Mouse (Mus musculus) intestine, postnatal 0 days (tissue): Measurements from ENCODE around the gene Them5. TPM values are rescaled to one million over a fixed set of nuclear protein-coding genes. Genes with fewer than 3 reads are reported as not detected.
A peak's percentile ranks its signal among the peaks of the same experiment; 100 is the strongest.

Source experiments
- ATAC-seq: fragments of 200-750 bp; cut with Nextera tagmentation; 2 replicates; pipeline ENCODE4 v1.8.0; 2017; ENCODE audit warnings: mild to moderate bottlenecking, moderate TSS enrichment, moderate library complexity
- H3K27ac ChIP-seq: fragments of 300-500 bp; sonication (generic); 2 replicates; pipeline ENCODE4 v1.5.1; 2014; ENCODE audit warnings: mild to moderate bottlenecking, low read depth, low read length, moderate library complexity
- H3K27me3 ChIP-seq: fragments of 300-500 bp; sonication (generic); replicated peaks from 2 replicates; pipeline ENCODE4 v1.6.1; 2014; ENCODE audit warnings: low read length, mixed read lengths; ENCODE audit not compliant: control insufficient read depth, insufficient read depth
- H3K36me3 ChIP-seq: fragments of 300-500 bp; sonication (generic); 2 replicates; pipeline ENCODE4 v1.6.1; 2014; ENCODE audit warnings: mild to moderate bottlenecking, moderate library complexity; ENCODE audit not compliant: control insufficient read depth, insufficient read depth
- H3K4me1 ChIP-seq: fragments of 300-500 bp; sonication (generic); replicated peaks from 2 replicates; pipeline ENCODE4 v1.6.1; 2014; ENCODE audit warnings: antibody characterized with exemption, low read length, mixed read lengths; ENCODE audit not compliant: control insufficient read depth, insufficient read depth
- H3K4me2 ChIP-seq: fragments of 300-500 bp; sonication (generic); replicated peaks from 2 replicates; pipeline ENCODE4 v1.6.1; 2014; ENCODE audit warnings: low read depth, mild to moderate bottlenecking, moderate library complexity
- H3K4me3 ChIP-seq: fragments of 300-500 bp; sonication (generic); 2 replicates; pipeline ENCODE4 v1.5.1; 2014; ENCODE audit warnings: low read depth, low read length
- H3K9ac ChIP-seq: fragments of 300-500 bp; sonication (generic); 2 replicates; pipeline ENCODE4 v1.6.1; 2014; ENCODE audit warnings: mild to moderate bottlenecking, low read depth, low read length
- H3K9me3 ChIP-seq: fragments of 300-500 bp; sonication (generic); 2 replicates; pipeline ENCODE4 v1.6.1; 2016; ENCODE audit warnings: mixed run types; ENCODE audit not compliant: control insufficient read depth
- CTCF ChIP-seq: sonication (generic); IDR thresholded peaks from 2 replicates; pipeline ENCODE4 v1.5.1; 2016; ENCODE audit warnings: low read depth, mild to moderate bottlenecking, control low read depth, antibody characterized with exemption, moderate library complexity
- WGBS: fragments of 180-500 bp; shearing (Covaris S2); extraction: QIAGEN DNeasy Blood & Tissue Kit; methylation state at CpG from one replicate; pipeline ENCODE4 v1.1.7; 2014; 5-methylcytosine and 5-hydroxymethylcytosine counted together
- polyA plus RNA-seq: library from polyadenylated mRNA; unstranded; fragments of >200 nt; fragmentation: Nextera tagmentation; extraction: Ambion mirVana; gene quantifications from 2 replicates; pipeline ENCODE4 v1.2.1, GENCODE M21; 2015

The Them5 gene
- polyA plus RNA-seq, 1 experiment from 2014 or later = not detected

GRCm38 (mm10) chr3:94373090-94373489, 31.2 kb downstream of the Them5 start:
- peaks cover 6% of the 10 kb centered on the region; the same call in 1 of the 2 replicates for H3K36me3 ChIP-seq
- no peak for TF ChIP-seq CTCF
- peak overlapping the region; percentile 53 for H3K4me3 ChIP-seq
- peak overlapping the region; percentile 53 for H3K9ac ChIP-seq
- peaks cover 11% of the 10 kb centered on the region; the same call in 1 of the 2 replicates for H3K4me1 ChIP-seq
- no peaks in the 10 kb centered on the region for H3K27me3 ChIP-seq
- H3K4me2 ChIP-seq = peak overlapping the region; percentile 71
- WGBS = 5% methylated on average over 10 of the region's 10 CpGs
- ATAC-seq = peak; percentile 29; the same call in 1 of the 2 replicates
- no peaks in the 10 kb centered on the region for H3K9me3 ChIP-seq
- H3K27ac ChIP-seq = peak overlapping the region; percentile 77

- Histone ChIP-seq H3K4me2 (peak overlapping the region; percentile 71), H3K4me3 (peak overlapping the region; percentile 53), H3K9ac (peak overlapping the region; percentile 53), H3K36me3 (peaks cover 7% of the 10 kb centered on the region; the same call in 1 of the 2 replicates), H3K9me3 (no peaks in the 10 kb centered on the region), H3K27me3 (no peaks in the 10 kb centered on the region), H3K4me1 (peaks cover 11% of the 10 kb centered on the region; the same call in 1 of the 2 replicates), H3K27ac (peak overlapping the region; percentile 77)
- no peak for TF ChIP-seq CTCF
- peak; percentile 14 for ATAC-seq
- 2% methylated on average over 5 of the region's 5 CpGs for WGBS
Observed at GRCm38 (mm10) chr3:94373597-94374011, 31.7 kb downstream of the Them5 start.

GRCm38 (mm10) chr3:94374636-94375035, 32.7 kb downstream of the Them5 start:
- no peak for ATAC-seq
- Histone ChIP-seq H3K27me3 (no peaks in the 10 kb centered on the region), H3K9ac (no peak overlapping the region), H3K36me3 (peaks cover 7% of the 10 kb centered on the region; the same call in 1 of the 2 replicates), H3K27ac (no peak overlapping the region), H3K9me3 (no peaks in the 10 kb centered on the region), H3K4me2 (peak overlapping the region; percentile 71), H3K4me3 (no peak overlapping the region), H3K4me1 (peaks cover 11% of the 10 kb centered on the region; the same call in 1 of the 2 replicates)
- no peak for TF ChIP-seq CTCF

GRCm38 (mm10) chr3:94375146-94375545, 33.2 kb downstream of the Them5 start:
- no peak overlapping the region for H3K27ac ChIP-seq
- no peak for TF ChIP-seq CTCF
- peak overlapping the region; percentile 71; the same call in 1 of the 2 replicates for H3K4me2 ChIP-seq
- no peak overlapping the region for H3K9ac ChIP-seq
- H3K4me1 ChIP-seq = peaks cover 11% of the 10 kb centered on the region; the same call in 1 of the 2 replicates
- no peaks in the 10 kb centered on the region for H3K27me3 ChIP-seq
- peaks cover 7% of the 10 kb centered on the region; the same call in 1 of the 2 replicates for H3K36me3 ChIP-seq
- no peaks in the 10 kb centered on the region for H3K9me3 ChIP-seq
- WGBS = 74% methylated on average over 2 of the region's 2 CpGs
- no peak for ATAC-seq
- no peak overlapping the region for H3K4me3 ChIP-seq

GRCm38 (mm10) chr3:94375861-94376260, 34.0 kb downstream of the Them5 start:
- peaks cover 11% of the 10 kb centered on the region; the same call in 1 of the 2 replicates for H3K4me1 ChIP-seq
- H3K27me3 ChIP-seq = no peaks in the 10 kb centered on the region
- ATAC-seq = no peak
- no peak overlapping the region for H3K9ac ChIP-seq
- H3K27ac ChIP-seq = no peak overlapping the region
- no peak for TF ChIP-seq CTCF
- no peak overlapping the region for H3K4me3 ChIP-seq
- no peaks in the 10 kb centered on the region for H3K9me3 ChIP-seq
- 57% methylated on average over 5 of the region's 5 CpGs for WGBS
- peaks cover 7% of the 10 kb centered on the region; the same call in 1 of the 2 replicates for H3K36me3 ChIP-seq
- H3K4me2 ChIP-seq = no peak overlapping the region

GRCm38 (mm10) chr3:94377028-94377923, 35.4 kb downstream of the Them5 start:
- Histone ChIP-seq H3K36me3 (peaks cover 7% of the 10 kb centered on the region; the same call in 1 of the 2 replicates), H3K4me3 (no peak overlapping the region), H3K4me2 (no peak overlapping the region), H3K27ac (no peak overlapping the region), H3K27me3 (no peaks in the 10 kb centered on the region), H3K4me1 (peaks cover 11% of the 10 kb centered on the region; the same call in 1 of the 2 replicates), H3K9me3 (no peaks in the 10 kb centered on the region), H3K9ac (no peak overlapping the region)
- TF ChIP-seq CTCF = no peak
- 19% methylated on average over 13 of the region's 13 CpGs for WGBS
- no peak for ATAC-seq
